Mouse (Mus musculus) c-Kit-positive CD71-negative TER-119-negative erythroid progenitor cells, embryonic 14.5 days (primary cell): ENCODE results near the gene Tbl1xr1.
A peak's percentile ranks its signal among the peaks of the same experiment; 100 is the strongest.

ENCODE experiments used
- DNase-seq: peaks from one replicate; pipeline ENCODE4 v3.0.0-alpha.2; 2013; ENCODE audit warnings: low read depth

The Tbl1xr1 gene

DNA sequence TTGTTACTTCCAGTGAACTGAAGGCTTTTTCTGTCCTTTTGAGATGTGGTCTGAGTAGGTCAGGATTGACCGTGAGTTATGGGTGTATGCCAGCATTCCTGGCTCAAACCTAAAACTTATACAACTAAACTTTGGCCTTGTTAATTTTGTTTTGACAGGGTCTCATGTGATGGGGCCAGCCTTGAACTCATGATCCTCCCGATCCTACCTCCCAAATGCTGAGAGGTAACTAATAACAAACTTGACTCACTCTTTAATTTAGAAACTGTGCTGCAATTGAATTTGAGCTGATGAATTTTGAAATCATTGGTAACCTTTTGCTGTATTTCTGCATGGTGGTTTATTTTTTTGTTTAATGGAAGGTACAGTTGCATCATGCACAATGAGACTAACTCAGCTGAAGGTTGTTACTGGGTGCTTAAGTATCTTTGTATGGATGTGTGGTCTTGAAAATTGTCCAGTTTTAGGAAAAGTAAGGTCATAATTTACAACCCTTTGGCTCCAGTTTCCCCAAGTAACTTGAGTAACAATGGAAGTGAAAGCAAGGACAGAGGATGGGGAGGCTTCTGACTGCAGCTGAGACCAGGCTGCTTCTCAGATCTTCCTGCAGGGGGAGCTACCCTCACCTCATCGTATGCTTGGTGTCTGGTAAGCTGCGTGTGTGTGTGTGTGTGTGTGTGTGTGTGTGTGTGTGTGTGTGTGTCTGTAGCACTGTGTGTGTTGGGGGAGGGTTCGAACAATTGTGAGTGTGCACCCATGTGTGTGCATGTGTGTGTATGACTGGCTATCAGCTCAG lies 66.6 kb downstream of the Tbl1xr1 start:
- no peak for DNase-seq

- no peak for DNase-seq
These were observed 67.8 kb downstream of the Tbl1xr1 start for GRCm38 (mm10) chr3:22144255-22144654.

GRCm38 (mm10) chr3:22147433-22147927 lies 71.0 kb downstream of the Tbl1xr1 start:
- DNase-seq, result no peak

GRCm38 (mm10) chr3:22148306-22148932 lies 72.0 kb downstream of the Tbl1xr1 start:
- no peak for DNase-seq

GRCm38 (mm10) chr3:22150872-22151530 lies 74.5 kb downstream of the Tbl1xr1 start:
- no peak for DNase-seq

GRCm38 (mm10) chr3:22152773-22153172 lies 76.3 kb downstream of the Tbl1xr1 start:
- DNase-seq, result no peak

DNA sequence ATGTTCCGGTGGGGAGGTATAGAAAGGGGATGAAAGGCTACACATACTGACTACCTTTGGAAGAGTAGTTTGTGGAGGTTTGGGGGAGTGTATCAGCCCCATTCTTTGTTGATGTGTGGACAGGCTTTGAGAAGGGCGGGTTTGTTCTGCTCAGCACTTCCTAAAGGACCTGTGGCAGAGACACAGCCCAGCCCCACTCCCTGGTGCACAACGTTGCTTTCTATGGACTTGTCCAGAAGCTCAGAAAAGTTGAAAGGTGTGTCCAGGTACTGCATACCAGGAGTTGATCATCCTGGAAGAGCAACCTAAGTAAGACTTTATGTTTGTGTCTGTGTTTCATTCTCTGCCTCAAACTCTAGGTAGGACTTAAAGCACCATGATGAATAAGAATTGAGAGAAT lies 78.1 kb downstream of the Tbl1xr1 start:
- no peak for DNase-seq

DNA sequence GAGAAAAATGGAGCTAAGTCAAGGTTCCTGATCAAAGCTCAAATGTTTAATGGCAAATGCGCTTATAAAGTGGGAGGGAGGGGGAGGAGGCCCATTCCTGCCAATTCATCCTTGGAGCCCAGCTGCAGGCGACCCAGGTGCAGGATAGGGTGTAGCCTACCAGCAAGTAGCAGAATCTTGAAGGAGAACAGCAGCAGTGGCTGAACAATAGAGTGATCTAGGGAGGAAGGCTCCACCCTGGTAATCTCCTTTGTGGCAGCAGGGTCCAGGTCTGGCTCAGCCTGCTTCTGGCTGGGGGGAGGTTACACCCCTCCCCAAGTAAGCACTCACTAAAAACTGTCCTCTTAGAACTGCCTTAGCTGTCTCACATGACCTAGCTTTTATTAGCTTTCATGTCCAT lies 79.9 kb downstream of the Tbl1xr1 start:
- no peak for DNase-seq

DNA sequence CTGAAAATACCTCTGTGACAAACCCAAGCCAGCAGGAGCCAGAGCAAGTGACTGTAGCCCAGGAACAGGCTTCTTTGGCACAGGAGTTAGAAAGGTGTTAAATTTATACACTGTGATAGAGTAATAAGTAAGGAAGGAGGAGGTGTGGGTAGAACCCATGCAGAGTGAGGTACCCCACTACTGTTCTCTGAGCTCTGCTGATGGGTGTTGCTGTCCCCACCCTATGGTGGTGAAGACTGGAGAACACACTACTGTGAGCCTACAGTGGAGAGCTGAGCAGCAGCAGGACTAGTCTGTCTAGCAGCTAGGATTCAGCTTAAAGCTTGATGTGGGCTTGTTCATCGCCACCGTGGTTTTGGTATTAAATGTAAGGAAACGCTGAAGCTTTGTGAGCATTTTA lies 86.5 kb downstream of the Tbl1xr1 start:
- no peak for DNase-seq

DNA sequence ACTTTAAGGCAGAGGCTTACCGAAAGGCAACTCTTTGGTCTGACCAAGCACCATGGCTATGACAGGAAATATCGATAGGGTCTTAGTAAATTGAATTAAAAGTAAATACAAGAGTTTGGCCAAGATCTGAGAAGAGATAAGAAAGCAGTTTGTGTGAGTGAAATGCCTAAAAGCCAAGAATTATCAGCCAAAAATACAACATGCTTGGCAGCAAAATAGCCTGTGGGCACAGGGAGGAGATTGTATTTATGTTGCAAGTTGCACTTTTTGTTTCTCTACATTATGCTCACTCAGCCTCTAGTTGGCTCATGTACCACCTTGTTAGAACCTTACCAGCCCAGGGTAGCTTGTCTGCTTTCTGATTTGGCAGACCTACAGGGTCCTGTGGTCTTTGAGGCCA lies 91.4 kb downstream of the Tbl1xr1 start:
- no peak for DNase-seq

DNA sequence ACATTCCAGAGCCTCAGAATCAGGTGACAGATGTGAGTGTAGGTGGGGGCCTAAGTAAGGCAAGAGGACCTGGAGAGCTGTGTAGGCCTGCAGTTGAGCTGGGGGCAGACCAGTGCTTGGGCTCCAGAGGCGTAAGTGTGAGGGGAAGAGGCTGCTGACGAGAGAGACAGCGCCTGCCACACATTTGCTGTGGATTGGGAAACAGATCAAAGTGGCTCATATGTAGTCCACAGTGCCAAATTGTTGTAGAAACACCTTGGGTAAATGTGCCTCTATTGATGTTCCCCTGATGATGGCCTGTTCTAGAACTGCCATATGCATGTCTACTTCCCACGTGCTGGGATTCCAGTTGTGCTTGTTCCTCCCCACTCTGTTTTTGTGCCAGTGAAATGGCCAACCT lies 92.0 kb downstream of the Tbl1xr1 start:
- no peak for DNase-seq

DNA sequence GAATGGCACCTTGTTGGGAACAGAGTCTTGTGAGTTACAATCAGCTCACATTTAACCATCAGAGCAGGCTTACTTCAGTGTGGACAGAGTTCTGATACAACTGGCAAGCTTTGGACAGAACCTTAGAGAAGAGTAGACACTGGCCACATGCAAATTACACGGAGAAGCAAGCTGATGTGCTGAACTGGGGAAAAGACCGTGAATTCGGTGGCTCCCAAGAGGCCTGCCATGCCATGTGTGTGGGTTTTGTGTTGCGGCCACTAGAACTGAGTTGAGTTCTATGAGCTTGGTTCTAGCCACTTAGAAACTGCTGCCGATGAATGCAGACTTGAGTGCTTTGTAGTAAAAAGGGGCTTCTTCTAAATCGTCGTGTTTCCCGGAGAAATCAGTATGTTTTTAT lies 95.1 kb downstream of the Tbl1xr1 start:
- DNase-seq, result no peak

- DNase-seq, result no peak
These were observed 96.0 kb downstream of the Tbl1xr1 start for GRCm38 (mm10) chr3:22172410-22172809.

GRCm38 (mm10) chr3:22173171-22173570 lies 96.7 kb downstream of the Tbl1xr1 start:
- DNase-seq, result no peak

- DNase-seq, result no peak
These were observed 97.8 kb downstream of the Tbl1xr1 start for GRCm38 (mm10) chr3:22174232-22174631.

DNA sequence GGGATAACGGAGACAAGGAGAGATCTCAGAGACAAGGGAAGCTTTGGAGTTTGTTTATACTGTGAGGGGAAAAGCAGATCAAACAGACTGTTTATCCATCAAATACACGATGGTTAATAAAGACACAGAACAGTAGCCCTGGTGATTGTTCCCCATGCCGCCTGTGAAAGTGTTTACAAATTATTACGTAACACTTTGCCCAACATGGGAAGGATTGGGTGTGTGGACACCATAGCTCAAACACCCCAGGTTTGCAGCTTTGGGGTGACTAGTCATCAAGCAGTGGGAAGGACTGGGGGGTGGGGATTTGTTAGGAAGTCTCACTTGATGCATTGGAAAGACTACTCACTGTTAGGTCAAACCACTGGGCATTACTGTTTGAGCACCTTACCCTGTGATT lies 103.6 kb downstream of the Tbl1xr1 start:
- DNase-seq, result no peak

DNA sequence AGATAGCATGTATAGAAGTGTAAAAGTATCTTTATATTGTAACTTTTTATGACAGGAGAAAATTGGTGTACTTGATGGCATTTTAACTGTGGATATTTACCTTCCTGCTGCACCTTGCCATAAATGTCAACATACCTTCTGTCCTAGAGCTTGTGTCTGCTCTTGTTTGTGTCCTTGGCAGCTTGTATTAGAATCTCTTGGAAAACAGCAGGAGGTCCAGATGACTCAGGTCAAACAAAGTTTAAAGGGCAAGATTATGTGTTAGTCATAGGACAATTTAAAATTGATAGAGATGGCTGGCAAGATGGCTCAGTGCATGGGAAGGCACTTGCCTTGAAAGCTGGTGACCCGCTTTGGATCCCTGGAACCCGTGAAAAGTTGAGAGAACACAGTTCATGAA lies 104.6 kb downstream of the Tbl1xr1 start:
- DNase-seq, result no peak

DNA sequence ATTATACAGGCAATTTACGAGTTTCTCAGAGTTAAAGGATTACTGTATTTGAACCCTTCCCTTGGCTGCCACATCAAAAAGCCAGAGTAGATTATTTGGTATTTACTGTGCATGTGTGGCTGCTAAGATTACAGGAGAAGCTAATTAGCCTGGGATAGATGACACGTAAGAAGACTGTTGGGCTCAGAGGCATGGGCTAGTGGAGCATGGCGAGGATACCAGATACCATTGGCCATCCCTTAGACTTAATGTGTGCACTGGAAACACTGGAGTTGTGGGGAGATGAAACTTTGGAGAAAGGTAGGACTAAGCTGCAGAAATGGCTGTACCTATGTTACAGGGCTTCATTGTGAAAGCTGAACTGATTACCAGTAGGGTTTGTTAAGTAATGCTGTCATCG lies 108.8 kb downstream of the Tbl1xr1 start:
- no peak for DNase-seq

GRCm38 (mm10) chr3:22190498-22190897 lies 114.0 kb downstream of the Tbl1xr1 start:
- DNase-seq, result peak; percentile 12

DNA sequence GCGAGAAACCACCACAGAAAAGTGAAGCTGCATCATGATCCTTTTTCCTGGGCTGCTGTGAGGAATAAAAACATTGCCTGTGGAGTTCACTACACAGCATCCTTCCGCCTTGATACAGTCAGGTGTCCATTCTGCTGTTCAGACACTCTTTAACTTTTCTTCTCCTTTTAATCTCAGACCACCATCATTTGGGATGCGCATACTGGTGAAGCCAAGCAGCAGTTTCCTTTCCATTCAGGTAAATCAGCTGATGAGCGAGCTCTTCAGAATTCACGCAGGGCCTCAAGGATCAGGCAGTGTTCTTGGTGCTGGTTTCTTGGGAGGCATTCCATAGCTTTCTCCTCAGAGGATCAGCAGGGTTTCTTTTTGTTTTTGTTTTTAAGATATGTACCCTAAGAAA lies 116.5 kb downstream of the Tbl1xr1 start:
- no peak for DNase-seq

DNA sequence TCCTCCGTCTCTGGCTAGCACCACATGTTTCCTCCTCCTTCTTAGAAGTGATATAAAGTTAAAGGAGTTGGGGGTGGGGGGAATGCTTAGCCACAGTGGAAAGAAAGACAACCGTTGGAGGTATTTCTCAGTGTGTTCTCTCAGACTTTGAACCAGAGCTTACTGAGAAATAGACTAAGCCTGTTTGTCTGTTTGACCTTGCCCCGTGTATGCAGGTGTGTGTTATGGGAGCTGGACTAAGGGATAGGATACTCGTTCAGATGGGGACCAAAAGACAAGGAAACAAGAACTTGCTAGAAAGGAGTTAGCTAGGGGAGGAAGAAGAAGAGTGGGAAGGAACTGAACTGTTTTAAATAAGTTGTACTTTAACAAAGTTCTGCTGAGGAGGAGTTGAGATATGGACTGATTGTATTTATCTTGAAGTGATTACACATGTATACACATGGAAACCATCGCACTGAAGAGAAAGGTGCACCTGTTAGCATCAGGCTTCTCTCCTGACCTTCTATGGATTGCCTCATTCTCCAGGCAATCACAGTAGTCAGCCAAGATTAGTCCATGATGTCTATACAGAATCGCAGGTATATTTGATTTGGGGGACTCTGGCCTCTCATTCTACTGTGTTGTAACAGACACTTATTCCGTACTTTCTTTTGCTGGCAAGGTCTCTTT lies 117.9 kb downstream of the Tbl1xr1 start:
- no peak for DNase-seq

DNA sequence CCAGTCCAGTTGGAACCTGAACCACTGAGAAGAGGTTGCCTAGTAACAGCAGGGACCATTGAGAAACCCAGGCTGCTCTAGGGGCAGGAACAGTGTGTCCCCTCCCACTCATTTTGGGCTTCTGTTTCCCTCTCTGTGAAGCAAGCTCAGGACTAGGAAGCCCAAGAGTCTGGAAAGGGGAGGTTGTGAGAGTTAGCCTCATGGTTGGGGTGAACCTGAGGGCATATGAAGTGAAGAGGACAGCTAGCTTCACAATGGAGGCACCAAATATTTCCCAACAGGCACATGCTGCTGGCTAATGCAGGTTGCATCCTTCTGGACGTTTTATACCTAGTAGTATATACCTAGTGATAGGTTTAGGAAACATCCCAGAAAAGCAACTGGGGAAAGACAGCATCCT lies 122.3 kb downstream of the Tbl1xr1 start:
- DNase-seq, result no peak

- no peak for DNase-seq
These were observed 127.7 kb downstream of the Tbl1xr1 start for GRCm38 (mm10) chr3:22204186-22204585.
